Mouse (Mus musculus) gastrocnemius, adult 18-20 months (tissue): ENCODE measurements around the gene Lpar3. TPM values are rescaled to one million over a fixed set of nuclear protein-coding genes. Genes with fewer than 3 reads are reported as not detected.
"Not testable (repeated sequence)": the region's sequence is repeated elsewhere in the genome, so short reads cannot be mapped to it uniquely, and the experiment has no call there.

Experiments used
- DNase-seq: peaks from one replicate; pipeline ENCODE4 v3.0.0; 2021; ENCODE audit warnings: low spot score
- total RNA-seq, 2 experiments: library from RNA; stranded (reverse); gene quantifications; 2 replicates each; pipeline ENCODE4 v1.2.3; 2021

Lpar3 gene
- total RNA-seq, 2 experiments from 2014 or later, result 0.28 TPM; not detected in 1

GRCm38 (mm10) chr3:146209759-146210158 lies 11.0 kb upstream of the Lpar3 start:
- DNase-seq, result not testable (repeated sequence)

- DNase-seq, result no peak
These were observed 9.5 kb upstream of the Lpar3 start for GRCm38 (mm10) chr3:146211141-146211747.

GRCm38 (mm10) chr3:146211964-146212363 lies 8.8 kb upstream of the Lpar3 start:
- no peak for DNase-seq

GRCm38 (mm10) chr3:146213336-146213735 lies 7.4 kb upstream of the Lpar3 start:
- DNase-seq, result no peak

- no peak for DNase-seq
These were observed 4.2 kb upstream of the Lpar3 start for GRCm38 (mm10) chr3:146216561-146216960.

- no peak for DNase-seq
These were observed 3.5 kb downstream of the Lpar3 start for GRCm38 (mm10) chr3:146224271-146224670.

GRCm38 (mm10) chr3:146225061-146225761 lies 4.4 kb downstream of the Lpar3 start:
- no peak for DNase-seq

- no peak for DNase-seq
These were observed 6.7 kb downstream of the Lpar3 start for GRCm38 (mm10) chr3:146227427-146227826.

- no peak for DNase-seq
These were observed 8.0 kb downstream of the Lpar3 start for GRCm38 (mm10) chr3:146228559-146229310.

GRCm38 (mm10) chr3:146232708-146233107 lies 11.9 kb downstream of the Lpar3 start:
- DNase-seq, result no peak

- no peak for DNase-seq
These were observed 13.0 kb downstream of the Lpar3 start for GRCm38 (mm10) chr3:146233741-146234140.

- no peak for DNase-seq
These were observed 13.8 kb downstream of the Lpar3 start for GRCm38 (mm10) chr3:146234530-146234929.

- DNase-seq, result no peak
These were observed 15.5 kb downstream of the Lpar3 start for GRCm38 (mm10) chr3:146236280-146236679.

GRCm38 (mm10) chr3:146237676-146238075 lies 16.9 kb downstream of the Lpar3 start:
- DNase-seq, result no peak

- DNase-seq, result no peak
These were observed 23.9 kb downstream of the Lpar3 start for GRCm38 (mm10) chr3:146244630-146245029.

- no peak for DNase-seq
These were observed 25.8 kb downstream of the Lpar3 start for GRCm38 (mm10) chr3:146246557-146246956.

- no peak for DNase-seq
These were observed 26.2 kb downstream of the Lpar3 start for GRCm38 (mm10) chr3:146246992-146247391.

GRCm38 (mm10) chr3:146249895-146250294 lies 29.1 kb downstream of the Lpar3 start:
- no peak for DNase-seq

GRCm38 (mm10) chr3:146251771-146252170 lies 31.0 kb downstream of the Lpar3 start:
- DNase-seq, result no peak

GRCm38 (mm10) chr3:146253736-146254320 lies 33.1 kb downstream of the Lpar3 start:
- DNase-seq, result no peak

GRCm38 (mm10) chr3:146255123-146255522 lies 34.4 kb downstream of the Lpar3 start:
- no peak for DNase-seq

GRCm38 (mm10) chr3:146257483-146258122 lies 36.8 kb downstream of the Lpar3 start:
- no peak for DNase-seq
